Comparison of ENCODE assay signal across 14 mouse cellular contexts in genomic region chr15:15238309-15238708, GRCm38 (mm10).
DNase-seq lines count a peak whose midpoint lies in the region; ATAC-seq and TF ChIP-seq lines count a peak whose summit lies in the region.
"Had no signal": no experiment of that assay in that cellular context is flagged by ENCODE, and none has a peak within 500 bp of the region (broad histone marks: within the 10 kb centered on the region; RNA-seq: fewer than 3 reads in every experiment).

No protein-coding gene starts in this region.

- peak; percentile 74 for DNase-seq in forebrain, embryonic 14.5 days (ENCODE audit: low spot score)
- DNase-seq in midbrain, embryonic 14.5 days, result peak; percentile 81
- peak; percentile 13 for DNase-seq in right cerebral cortex, postnatal 14 days
- no peak for DNase-seq in liver, embryonic 11.5 days (ENCODE audit: low spot score)
- no peak for DNase-seq in heart, adult 18-20 months
- DNase-seq: cerebellum, adult 2 months; thymus, adult 18-20 months had no signal

- no peaks in the 10 kb centered on the region for H3K36me3 ChIP-seq in forebrain, embryonic 14.5 days (ENCODE audit: control insufficient read depth, insufficient read depth, low read length)
- H3K36me3 ChIP-seq in forebrain, embryonic 16.5 days (ENCODE audit: control insufficient read depth, insufficient read depth), result no peaks in the 10 kb centered on the region
- no peaks in the 10 kb centered on the region for H3K36me3 ChIP-seq in midbrain, embryonic 14.5 days (ENCODE audit: control insufficient read depth, insufficient read depth, low read length)
- H3K36me3 ChIP-seq in midbrain, embryonic 15.5 days (replicated peaks), result no peaks in the 10 kb centered on the region
- no peaks in the 10 kb centered on the region for H3K36me3 ChIP-seq in liver, embryonic 11.5 days (ENCODE audit: control insufficient read depth, insufficient read depth, low read length)
- H3K36me3 ChIP-seq: hindbrain, embryonic 15.5 days; liver, embryonic 15.5 days; midbrain, embryonic 13.5 days had no signal

- no peaks in the 10 kb centered on the region for H3K4me1 ChIP-seq in forebrain, embryonic 14.5 days (ENCODE audit: control insufficient read depth, insufficient read depth, low read length)
- no peaks in the 10 kb centered on the region for H3K4me1 ChIP-seq in forebrain, embryonic 16.5 days (replicated peaks; ENCODE audit: control insufficient read depth, insufficient read depth, low read length)
- H3K4me1 ChIP-seq in midbrain, embryonic 14.5 days (ENCODE audit: control insufficient read depth, insufficient read depth, low read length), result no peaks in the 10 kb centered on the region
- H3K4me1 ChIP-seq in midbrain, embryonic 15.5 days, result no peaks in the 10 kb centered on the region
- H3K4me1 ChIP-seq in cortical plate, adult 2 months (ENCODE audit: control insufficient read depth, insufficient read depth, low read length), result no peaks in the 10 kb centered on the region
- H3K4me1 ChIP-seq in liver, embryonic 11.5 days (replicated peaks; ENCODE audit: control insufficient read depth, insufficient read depth, low read length), result no peaks in the 10 kb centered on the region
- H3K4me1 ChIP-seq: hindbrain, embryonic 15.5 days; liver, embryonic 15.5 days; midbrain, embryonic 13.5 days had no signal

- H3K9me3 ChIP-seq in forebrain, embryonic 14.5 days (replicated peaks; ENCODE audit: control insufficient read depth, low read length), result no peaks in the 10 kb centered on the region
- no peaks in the 10 kb centered on the region for H3K9me3 ChIP-seq in forebrain, embryonic 16.5 days (ENCODE audit: control insufficient read depth, low read length)
- no peaks in the 10 kb centered on the region for H3K9me3 ChIP-seq in midbrain, embryonic 14.5 days (ENCODE audit: control insufficient read depth, low read length)
- H3K9me3 ChIP-seq in midbrain, embryonic 15.5 days, result no peaks in the 10 kb centered on the region
- no peaks in the 10 kb centered on the region for H3K9me3 ChIP-seq in liver, embryonic 11.5 days (ENCODE audit: control insufficient read depth, low read length)
- H3K9me3 ChIP-seq: hindbrain, embryonic 15.5 days; liver, embryonic 15.5 days; midbrain, embryonic 13.5 days had no signal

- no peak for ATAC-seq in forebrain, embryonic 14.5 days
- no peak for ATAC-seq in forebrain, embryonic 16.5 days
- ATAC-seq in midbrain, embryonic 14.5 days (ENCODE audit: low FRiP score, low TSS enrichment), result no peak; the same call in 1 of the 2 replicates
- no peak for ATAC-seq in midbrain, embryonic 15.5 days (replicated peaks)
- ATAC-seq in liver, embryonic 11.5 days (replicated peaks; ENCODE audit: low FRiP score), result no peak
- ATAC-seq: CD4-positive, CD25-positive, alpha-beta regulatory T cell, adult 4 months; midbrain, embryonic 13.5 days had no signal

- TF ChIP-seq POLR2A in cortical plate, adult 2 months (IDR thresholded peaks at IDR 0.05; ENCODE audit: extremely low read depth, insufficient read depth, low read length), result no peak

- no peak overlapping the region for H3K4me2 ChIP-seq in forebrain, embryonic 14.5 days (ENCODE audit: low read length)
- no peak overlapping the region for H3K4me2 ChIP-seq in forebrain, embryonic 16.5 days (ENCODE audit: low read length)
- no peak overlapping the region for H3K4me2 ChIP-seq in midbrain, embryonic 14.5 days (ENCODE audit: low read length)
- no peak overlapping the region for H3K4me2 ChIP-seq in midbrain, embryonic 15.5 days
- H3K4me2 ChIP-seq in liver, embryonic 11.5 days, result no peak overlapping the region
- H3K4me2 ChIP-seq: hindbrain, embryonic 15.5 days; liver, embryonic 15.5 days; midbrain, embryonic 13.5 days had no signal

- no peak overlapping the region for H3K9ac ChIP-seq in forebrain, embryonic 14.5 days (ENCODE audit: low read length)
- no peak overlapping the region for H3K9ac ChIP-seq in forebrain, embryonic 16.5 days (replicated peaks; ENCODE audit: low read depth, low read length)
- H3K9ac ChIP-seq in midbrain, embryonic 14.5 days (replicated peaks; ENCODE audit: low read length), result no peak overlapping the region
- H3K9ac ChIP-seq in midbrain, embryonic 15.5 days, result no peak overlapping the region
- H3K9ac ChIP-seq in liver, embryonic 11.5 days (ENCODE audit: low read depth, low read length), result no peak overlapping the region
- H3K9ac ChIP-seq: hindbrain, embryonic 15.5 days; liver, embryonic 15.5 days; midbrain, embryonic 13.5 days had no signal

- no peak overlapping the region for H3K27ac ChIP-seq in forebrain, embryonic 14.5 days (ENCODE audit: low read depth, low read length)
- H3K27ac ChIP-seq in forebrain, embryonic 16.5 days (ENCODE audit: low read length), result no peak overlapping the region
- H3K27ac ChIP-seq in midbrain, embryonic 14.5 days (replicated peaks; ENCODE audit: low read depth, low read length), result no peak overlapping the region
- H3K27ac ChIP-seq in midbrain, embryonic 15.5 days, result no peak overlapping the region
- H3K27ac ChIP-seq in cortical plate, adult 2 months (ENCODE audit: insufficient read depth, low read length), result no peak overlapping the region
- H3K27ac ChIP-seq in liver, embryonic 11.5 days (ENCODE audit: low read depth, low read length), result no peak overlapping the region
- H3K27ac ChIP-seq: hindbrain, embryonic 15.5 days; liver, embryonic 15.5 days; midbrain, embryonic 13.5 days had no signal

- H3K4me3 ChIP-seq in forebrain, embryonic 14.5 days (ENCODE audit: low read depth, low read length), result no peak overlapping the region
- no peak overlapping the region for H3K4me3 ChIP-seq in forebrain, embryonic 16.5 days (replicated peaks; ENCODE audit: low read length)
- H3K4me3 ChIP-seq in midbrain, embryonic 14.5 days (replicated peaks; ENCODE audit: low read depth, low read length), result no peak overlapping the region
- no peak overlapping the region for H3K4me3 ChIP-seq in midbrain, embryonic 15.5 days
- H3K4me3 ChIP-seq in cortical plate, adult 2 months (ENCODE audit: insufficient read depth, low read length), result no peak overlapping the region
- H3K4me3 ChIP-seq in liver, embryonic 11.5 days (ENCODE audit: low read depth, low read length), result no peak overlapping the region
- H3K4me3 ChIP-seq: hindbrain, embryonic 15.5 days; liver, embryonic 15.5 days; midbrain, embryonic 13.5 days had no signal

- TF ChIP-seq CTCF in cortical plate, adult 2 months (IDR thresholded peaks at IDR 0.05; ENCODE audit: extremely low read depth, insufficient read depth, low read length), result peak; percentile 20; the same call in 1 of the 2 replicates

- no peaks in the 10 kb centered on the region for H3K27me3 ChIP-seq in forebrain, embryonic 14.5 days (replicated peaks; ENCODE audit: control insufficient read depth, insufficient read depth, low read length)
- no peaks in the 10 kb centered on the region for H3K27me3 ChIP-seq in forebrain, embryonic 16.5 days (replicated peaks; ENCODE audit: control insufficient read depth, insufficient read depth, low read length)
- H3K27me3 ChIP-seq in midbrain, embryonic 14.5 days (ENCODE audit: control insufficient read depth, insufficient read depth, low read length), result no peaks in the 10 kb centered on the region
- no peaks in the 10 kb centered on the region for H3K27me3 ChIP-seq in midbrain, embryonic 15.5 days (replicated peaks)
- H3K27me3 ChIP-seq in liver, embryonic 11.5 days (replicated peaks; ENCODE audit: control insufficient read depth, insufficient read depth, low read length), result no peaks in the 10 kb centered on the region
- H3K27me3 ChIP-seq: hindbrain, embryonic 15.5 days; liver, embryonic 15.5 days; midbrain, embryonic 13.5 days had no signal

Comparison
In these comparisons a context has a peak if more than half of its experiments do, and no peak if none do; other contexts are left out.
1. DNase-seq: peak in forebrain, embryonic 14.5 days (single experiment), midbrain, embryonic 14.5 days (single experiment) and right cerebral cortex, postnatal 14 days (single experiment); none in liver, embryonic 11.5 days (single experiment) and heart, adult 18-20 months (0 of 2).